Mouse (Mus musculus): Measurements from ENCODE around the gene Shank3.

DNA sequence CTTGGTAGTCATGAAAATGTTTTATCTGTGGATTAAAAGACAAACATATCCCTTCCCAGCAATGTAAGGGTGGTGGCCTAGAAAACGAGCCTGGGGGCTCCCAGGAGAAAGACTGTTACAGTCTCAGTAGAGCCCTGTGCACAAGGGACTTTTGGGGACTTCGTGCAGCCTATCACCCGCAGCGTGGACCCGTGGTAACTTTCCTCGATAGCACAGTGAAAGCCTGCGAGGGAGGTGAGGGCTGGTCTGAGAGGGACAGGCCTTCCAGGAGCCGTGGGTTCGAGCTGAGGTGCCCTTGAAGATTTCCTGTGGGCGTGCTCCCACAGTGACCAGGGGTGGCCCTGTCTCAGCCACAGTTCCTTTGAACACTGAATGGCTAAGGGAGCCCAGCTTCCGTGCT lies 86.2 kb downstream of the Shank3 start:
- TF ChIP-seq CTCF (IDR thresholded peaks at IDR 0.05; ENCODE audit: low read depth) (no peak), EP300 (IDR thresholded peaks at IDR 0.05; ENCODE audit: low read depth) (no peak)
